In genomic region chr11:67313733-67314452, GRCm38 (mm10) we compare ENCODE assay signal across 21 mouse cellular contexts. TPM values are rescaled to one million over a fixed set of nuclear protein-coding genes. Genes with fewer than 3 reads are reported as not detected.
A peak's percentile ranks its signal among the peaks of the same experiment; 100 is the strongest.
DNase-seq lines count a peak whose midpoint lies in the region; ATAC-seq and TF ChIP-seq lines count a peak whose summit lies in the region.
"Had no signal": no experiment of that assay in that cellular context is flagged by ENCODE, and none has a peak within 500 bp of the region (broad histone marks: within the 10 kb centered on the region; RNA-seq: fewer than 3 reads in every experiment).

No protein-coding gene starts in this region.

- no peak overlapping the region for H3K4me3 ChIP-seq in limb, embryonic 11.5 days (ENCODE audit: low read depth, low read length)
- H3K4me3 ChIP-seq in limb, embryonic 10.5 days, result no peak overlapping the region
- H3K4me3 ChIP-seq in limb, embryonic 14.5 days (replicated peaks; ENCODE audit: low read length), result no peak overlapping the region
- H3K4me3 ChIP-seq: hindbrain, embryonic 12.5 days; intestine, embryonic 15.5 days; liver, embryonic 12.5 days had no signal

- no peak for TF ChIP-seq POLR2A in limb, embryonic 14.5 days (IDR thresholded peaks at IDR 0.05; ENCODE audit: borderline replicate concordance, extremely low read depth, insufficient read depth, insufficient read length)

- no peak for ATAC-seq in limb, embryonic 11.5 days (ENCODE audit: insufficient number of reproducible peaks, low FRiP score, low TSS enrichment, low read depth)
- ATAC-seq in limb, embryonic 14.5 days (ENCODE audit: low FRiP score, low read depth), result peak; percentile 85
- ATAC-seq: CD4-positive, CD25-positive, alpha-beta regulatory T cell, adult 4 months; intestine, embryonic 15.5 days; liver, embryonic 12.5 days; lung, postnatal 0 days had no signal

- H3K4me1 ChIP-seq in limb, embryonic 11.5 days (ENCODE audit: control insufficient read depth, insufficient read depth, low read length), result no peaks in the 10 kb centered on the region
- no peaks in the 10 kb centered on the region for H3K4me1 ChIP-seq in limb, embryonic 10.5 days
- H3K4me1 ChIP-seq in limb, embryonic 14.5 days (ENCODE audit: control insufficient read depth, insufficient read depth, low read length), result no peaks in the 10 kb centered on the region
- H3K4me1 ChIP-seq: hindbrain, embryonic 12.5 days; intestine, embryonic 15.5 days; liver, embryonic 12.5 days had no signal

- no peak overlapping the region for H3K9ac ChIP-seq in limb, embryonic 11.5 days (ENCODE audit: low read length)
- no peak overlapping the region for H3K9ac ChIP-seq in limb, embryonic 14.5 days (ENCODE audit: low read depth, low read length, severe bottlenecking)
- H3K9ac ChIP-seq: hindbrain, embryonic 12.5 days; intestine, embryonic 15.5 days; liver, embryonic 12.5 days had no signal

- H3K9me3 ChIP-seq in limb, embryonic 11.5 days (ENCODE audit: control insufficient read depth, low read length), result no peaks in the 10 kb centered on the region
- no peaks in the 10 kb centered on the region for H3K9me3 ChIP-seq in limb, embryonic 10.5 days (replicated peaks)
- H3K9me3 ChIP-seq in limb, embryonic 14.5 days (ENCODE audit: control insufficient read depth, low read length), result no peaks in the 10 kb centered on the region
- H3K9me3 ChIP-seq: hindbrain, embryonic 12.5 days; intestine, embryonic 15.5 days; liver, embryonic 12.5 days had no signal

- H3K4me2 ChIP-seq in limb, embryonic 11.5 days (ENCODE audit: low read depth, severe bottlenecking), result no peak overlapping the region
- H3K4me2 ChIP-seq in limb, embryonic 14.5 days (replicated peaks; ENCODE audit: low read depth, low read length, severe bottlenecking), result no peak overlapping the region
- H3K4me2 ChIP-seq: hindbrain, embryonic 12.5 days; intestine, embryonic 15.5 days; liver, embryonic 12.5 days had no signal

- H3K27me3 ChIP-seq in limb, embryonic 11.5 days (ENCODE audit: control insufficient read depth, insufficient read depth, low read length), result no peaks in the 10 kb centered on the region
- no peaks in the 10 kb centered on the region for H3K27me3 ChIP-seq in limb, embryonic 10.5 days (ENCODE audit: low read depth, poor library complexity, severe bottlenecking)
- H3K27me3 ChIP-seq in limb, embryonic 14.5 days (ENCODE audit: control insufficient read depth, insufficient read depth, low read length), result no peaks in the 10 kb centered on the region
- H3K27me3 ChIP-seq: hindbrain, embryonic 12.5 days; intestine, embryonic 15.5 days; liver, embryonic 12.5 days had no signal

- peak; percentile 30 for DNase-seq in limb, embryonic 11.5 days (ENCODE audit: low spot score)
- no peak for DNase-seq in limb, embryonic 10.5 days (ENCODE audit: low spot score)
- DNase-seq in embryo, embryonic 10 days (ENCODE audit: low spot score), result peak; percentile 64
- DNase-seq in embryo, embryonic 11.5 days (ENCODE audit: low read depth, low spot score), result peak; percentile 19
- DNase-seq in limb, embryonic 14.5 days (ENCODE audit: low spot score), result peak; percentile 75
- DNase-seq in layer of hippocampus, postnatal 36 days, result no peak
- no peak for DNase-seq in right cerebral cortex, postnatal 25 days
- DNase-seq: cerebellum, adult 11 months; cerebellum, postnatal 36 days; gastrocnemius, postnatal 36 days; kidney, postnatal 10 days; thymus, postnatal 14 days had no signal

- no peak overlapping the region for H3K27ac ChIP-seq in limb, embryonic 11.5 days (replicated peaks; ENCODE audit: low read depth, low read length)
- H3K27ac ChIP-seq in limb, embryonic 10.5 days, result no peak overlapping the region
- no peak overlapping the region for H3K27ac ChIP-seq in limb, embryonic 14.5 days (replicated peaks; ENCODE audit: low read depth, low read length)
- H3K27ac ChIP-seq: hindbrain, embryonic 12.5 days; intestine, embryonic 15.5 days; liver, embryonic 12.5 days had no signal

- WGBS in limb, embryonic 11.5 days, result 38% methylated on average over 15 of the region's 15 CpGs
- 46% methylated on average over 15 of the region's 15 CpGs for WGBS in limb, embryonic 10.5 days
- WGBS in limb, embryonic 14.5 days, result 36% methylated on average over 15 of the region's 15 CpGs

- no peaks in the 10 kb centered on the region for H3K36me3 ChIP-seq in limb, embryonic 11.5 days (ENCODE audit: control insufficient read depth, insufficient read depth, low read length)
- H3K36me3 ChIP-seq in limb, embryonic 10.5 days, result no peaks in the 10 kb centered on the region
- H3K36me3 ChIP-seq in limb, embryonic 14.5 days (ENCODE audit: control insufficient read depth, insufficient read depth, low read length), result no peaks in the 10 kb centered on the region
- H3K36me3 ChIP-seq: hindbrain, embryonic 12.5 days; intestine, embryonic 15.5 days; liver, embryonic 12.5 days had no signal

RNA-seq across cellular contexts. Expression of gene Myh13, which starts 7.6 kb away (rescaled TPM):
- polyA plus RNA-seq in limb, embryonic 11.5 days (2014; fragmentation: Nextera tagmentation; extraction: Ambion mirVana), result 0.05 TPM in 1 of 2 replicates, not detected in the other
- not detected in 2 replicates for polyA plus RNA-seq in limb, embryonic 10.5 days (2016; fragmentation: Nextera tagmentation; extraction: Ambion mirVana)
- polyA plus RNA-seq in limb, embryonic 14.5 days (2012; rRNA removed), result 0.03 and 0.10 TPM in 2 replicates
- 0.21 and 0.46 TPM in 2 replicates for polyA plus RNA-seq in limb, embryonic 14.5 days (2014; fragmentation: Nextera tagmentation; extraction: Ambion mirVana)
- total RNA-seq in layer of hippocampus, postnatal 36 days (2021), result under 1 TPM in 1 of 2 experiments, not detected in 1; 0.07 TPM
- total RNA-seq: megakaryocyte, adult 5-6 weeks; MEL had no signal
- polyA plus RNA-seq: CD4-positive, CD25-positive, alpha-beta regulatory T cell, adult 4 months; heart, embryonic 14.5 days; intestine, embryonic 15.5 days; liver, embryonic 12.5 days; small intestine, adult 2 months had no signal

RNA-seq across cellular contexts. Expression of gene Myh8, which starts 37.0 kb away (rescaled TPM):
- polyA plus RNA-seq in limb, embryonic 11.5 days (2014; fragmentation: Nextera tagmentation; extraction: Ambion mirVana), result 0.04 and 0.31 TPM in 2 replicates
- polyA plus RNA-seq in limb, embryonic 10.5 days (2016; fragmentation: Nextera tagmentation; extraction: Ambion mirVana), result 0.11 TPM in 1 of 2 replicates, not detected in the other
- polyA plus RNA-seq in limb, embryonic 14.5 days (2012; rRNA removed), result 21.7 and 39.3 TPM in 2 replicates
- 49.0 and 74.2 TPM in 2 replicates for polyA plus RNA-seq in limb, embryonic 14.5 days (2014; fragmentation: Nextera tagmentation; extraction: Ambion mirVana)
- total RNA-seq in layer of hippocampus, postnatal 36 days (2021), result 1 to 10 TPM; 1.3 to 1.4 TPM
- total RNA-seq: megakaryocyte, adult 5-6 weeks; MEL had no signal
- polyA plus RNA-seq: CD4-positive, CD25-positive, alpha-beta regulatory T cell, adult 4 months; small intestine, adult 2 months had no signal

Comparison
In these comparisons a context has a peak if more than half of its experiments do, and no peak if none do; other contexts are left out.
1. DNase-seq: peak in limb, embryonic 11.5 days (single experiment), embryo, embryonic 10 days (single experiment), embryo, embryonic 11.5 days (single experiment) and limb, embryonic 14.5 days (single experiment); none in limb, embryonic 10.5 days (single experiment), layer of hippocampus, postnatal 36 days (0 of 2) and right cerebral cortex, postnatal 25 days (single experiment).
2. RNA of gene Myh8, which starts 37.0 kb away (polyA plus RNA-seq): 21.7 to 74.2 TPM in limb, embryonic 14.5 days; 0.04 to 0.31 TPM in limb, embryonic 11.5 days and 0.11 TPM in limb, embryonic 10.5 days; every median in the first group is over 10 times any median in the second.